Mouse (Mus musculus): ENCODE results near the gene Macrod2. TPM values are rescaled to one million over a fixed set of nuclear protein-coding genes. Genes with fewer than 3 reads are reported as not detected.
"Not testable (repeated sequence)": the region's sequence is repeated elsewhere in the genome, so short reads cannot be mapped to it uniquely, and the experiment has no call there.

Gene Macrod2
- total RNA-seq, 2 experiments from 2014 or later = 99.1 to 108 TPM

DNA sequence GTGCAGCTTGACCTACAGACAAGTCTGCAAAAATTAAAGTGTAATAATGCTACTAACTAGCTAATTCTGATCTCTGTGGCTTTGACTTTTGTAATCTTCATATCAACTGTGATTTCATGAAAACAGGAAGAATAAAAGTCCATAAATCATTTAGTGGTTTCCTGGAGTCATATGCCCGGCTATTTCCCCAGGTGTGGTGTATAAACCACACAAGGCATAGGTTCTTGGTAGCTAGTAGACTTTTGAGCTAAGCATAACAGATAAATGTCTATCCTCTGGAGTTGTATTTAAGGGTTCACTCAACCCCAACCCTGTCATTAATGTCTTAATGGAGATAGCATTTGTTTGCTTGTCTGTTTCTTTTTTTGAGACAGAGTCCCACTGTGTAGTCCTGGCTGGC is 296.3 kb downstream of the Macrod2 start:
- intact Hi-C loops (cut with DNase I) = no loop called here
- DNase-seq = no peak

DNA sequence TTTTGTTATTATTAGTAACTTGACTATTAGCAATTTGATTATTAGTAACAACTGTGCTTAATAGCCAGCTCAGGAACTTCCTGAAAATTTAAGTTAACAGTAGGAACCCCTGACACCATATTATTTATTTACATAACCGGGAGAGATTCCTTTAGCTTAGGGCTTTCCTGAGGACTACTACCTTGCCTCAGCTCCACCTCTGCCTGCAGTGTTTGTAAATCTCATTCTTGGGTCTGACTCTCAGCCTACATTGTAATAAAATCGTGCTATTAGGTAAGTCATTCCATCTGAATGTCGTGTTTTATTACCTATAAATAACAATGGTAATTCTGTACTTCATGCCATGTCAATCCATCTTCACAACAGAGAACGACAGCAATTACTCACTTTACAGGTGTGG is 297.4 kb downstream of the Macrod2 start:
- intact Hi-C loops (cut with DNase I) = no loop called here
- DNase-seq = no peak

DNA sequence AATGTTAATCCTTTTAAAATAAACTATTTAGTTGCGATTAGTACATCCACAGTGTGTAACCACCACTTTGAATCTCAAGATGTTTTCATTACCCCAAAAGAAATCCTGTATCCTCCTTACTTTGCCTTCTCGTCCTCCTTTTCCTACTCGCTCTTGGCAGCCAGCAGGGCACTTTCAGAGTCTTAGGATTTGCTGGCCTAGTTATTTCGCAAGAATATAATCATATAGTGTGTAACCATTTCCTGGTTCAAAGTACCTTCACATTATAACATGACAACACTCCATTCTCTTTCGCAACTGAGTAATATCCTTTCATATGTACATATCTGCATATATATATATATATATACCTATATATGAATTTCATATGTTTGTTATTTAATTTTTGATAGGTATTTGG is 298.7 kb downstream of the Macrod2 start:
- no peak for DNase-seq
- intact Hi-C loops (cut with DNase I) = no loop called here

DNA sequence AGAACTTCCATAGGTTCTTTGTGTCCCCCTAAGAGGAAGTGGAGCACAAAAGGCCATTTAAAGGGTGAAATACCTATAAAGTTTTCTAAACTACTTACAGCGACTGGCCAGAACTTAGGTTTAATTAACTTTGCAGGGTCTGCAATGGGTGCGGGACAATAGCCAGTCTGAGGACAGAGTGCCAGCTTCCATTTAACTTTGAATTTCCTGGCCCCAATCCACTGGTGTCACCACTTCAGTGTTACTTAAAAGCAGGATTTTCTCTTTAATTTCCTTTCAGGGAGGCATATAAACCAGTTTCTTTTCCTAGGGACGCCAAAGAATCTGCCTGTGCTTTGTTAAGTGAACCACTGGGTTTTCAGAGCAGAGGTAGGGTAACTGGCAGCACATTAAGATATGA is 303.5 kb downstream of the Macrod2 start:
- no peak for DNase-seq
- intact Hi-C loops (cut with DNase I) = no loop called here

DNA sequence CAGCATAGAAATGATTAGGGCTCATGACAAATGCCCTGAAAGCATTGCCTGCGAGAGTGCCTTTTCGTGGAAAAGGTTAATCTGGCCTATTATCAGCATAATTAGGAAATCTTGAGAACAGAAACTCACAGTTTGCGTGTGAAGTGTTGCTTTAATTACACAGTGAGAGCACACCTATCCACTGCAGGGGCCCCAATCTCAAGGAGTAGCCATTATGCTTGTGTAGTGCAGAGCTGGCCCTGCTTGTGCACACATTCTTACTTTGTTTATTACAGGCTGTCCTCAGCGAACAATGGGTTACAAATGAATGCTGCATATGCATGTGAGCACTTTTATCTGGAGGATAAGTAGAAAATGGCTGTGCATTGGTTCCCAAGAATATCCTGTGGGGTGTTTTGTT is 308.3 kb downstream of the Macrod2 start:
- no peak for DNase-seq
- intact Hi-C loops (cut with DNase I) = no loop called here

DNA sequence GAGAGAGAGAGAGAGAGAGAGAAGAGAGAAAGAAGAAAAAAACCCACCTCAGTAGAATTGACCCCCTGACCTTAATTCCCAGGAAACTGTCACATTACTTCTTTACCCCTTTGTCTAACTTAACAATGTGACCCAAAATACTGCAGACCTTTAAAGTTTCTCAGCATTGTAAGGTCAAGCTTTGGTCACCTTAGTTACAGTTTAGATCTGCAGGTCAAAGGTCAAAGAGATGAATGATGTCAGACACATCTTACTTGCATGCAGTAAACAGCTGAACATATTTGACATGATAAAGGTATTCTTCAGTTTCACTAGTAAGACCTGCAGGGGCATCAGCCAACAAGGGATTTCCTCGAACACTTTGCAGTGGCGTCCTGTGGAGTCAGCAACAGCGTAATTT is 309.0 kb downstream of the Macrod2 start:
- intact Hi-C loops (cut with DNase I) = no loop called here
- DNase-seq = no peak

DNA sequence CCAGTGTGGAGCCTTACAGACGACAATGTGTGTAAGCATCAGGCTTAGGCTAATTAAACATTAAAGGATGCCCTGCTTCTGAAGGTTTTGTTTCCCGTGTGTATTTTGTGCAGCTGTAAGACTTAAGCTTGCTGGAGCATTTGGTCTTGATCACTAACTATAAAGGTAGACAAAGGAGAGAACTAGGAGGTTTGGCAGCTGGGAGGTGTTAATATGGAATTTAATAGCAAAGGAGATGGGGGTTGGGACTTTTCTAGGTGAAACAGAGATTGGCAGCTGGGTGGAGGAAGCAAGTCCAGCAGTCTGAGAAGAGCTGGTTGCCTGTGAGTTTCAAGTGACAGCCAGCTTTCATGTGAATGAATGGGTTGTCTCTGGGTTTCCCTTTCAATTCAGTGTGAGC is 310.2 kb downstream of the Macrod2 start:
- intact Hi-C loops (cut with DNase I) = no loop called here
- DNase-seq = no peak

DNA sequence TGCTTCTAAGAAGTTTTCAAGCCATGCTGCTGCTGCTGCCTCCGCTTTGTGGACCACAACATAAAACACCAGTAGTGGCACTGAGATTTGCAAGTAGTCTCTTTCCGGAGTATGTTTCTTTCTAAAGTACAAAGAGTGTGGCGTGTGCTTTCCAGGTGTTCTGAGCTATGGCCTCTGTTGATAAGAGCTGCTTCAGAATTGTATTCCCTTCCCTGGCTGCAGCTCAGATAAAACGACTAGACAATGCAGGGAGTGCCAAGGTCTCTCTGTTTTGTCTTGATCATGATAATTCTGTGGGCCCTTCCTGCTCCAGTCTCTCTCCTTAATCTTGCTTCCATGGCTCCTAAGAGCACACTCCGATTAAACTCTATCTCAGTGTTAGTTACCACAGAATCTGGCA is 312.4 kb downstream of the Macrod2 start:
- intact Hi-C loops (cut with DNase I) = no loop called here
- no peak for DNase-seq

DNA sequence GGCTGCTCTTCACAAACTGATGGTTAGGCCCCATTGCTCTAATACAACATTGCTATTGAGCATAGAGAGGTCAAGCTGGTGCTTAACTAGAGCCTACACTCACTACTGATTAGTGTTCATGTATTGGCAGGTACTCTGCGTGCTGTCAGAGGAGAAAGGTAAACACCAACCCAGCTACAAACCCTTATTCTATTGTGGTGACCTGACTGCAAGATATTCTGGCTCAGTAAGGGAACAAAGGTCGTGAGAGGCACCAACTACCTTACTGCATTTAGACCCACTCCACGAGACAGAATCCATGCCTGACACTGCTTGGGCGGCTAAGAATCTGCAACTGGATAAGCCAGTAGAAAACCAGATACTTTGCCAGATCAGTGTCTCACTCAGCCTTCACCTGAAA is 320.7 kb downstream of the Macrod2 start:
- intact Hi-C loops (cut with DNase I) = no loop called here
- DNase-seq = no peak

DNA sequence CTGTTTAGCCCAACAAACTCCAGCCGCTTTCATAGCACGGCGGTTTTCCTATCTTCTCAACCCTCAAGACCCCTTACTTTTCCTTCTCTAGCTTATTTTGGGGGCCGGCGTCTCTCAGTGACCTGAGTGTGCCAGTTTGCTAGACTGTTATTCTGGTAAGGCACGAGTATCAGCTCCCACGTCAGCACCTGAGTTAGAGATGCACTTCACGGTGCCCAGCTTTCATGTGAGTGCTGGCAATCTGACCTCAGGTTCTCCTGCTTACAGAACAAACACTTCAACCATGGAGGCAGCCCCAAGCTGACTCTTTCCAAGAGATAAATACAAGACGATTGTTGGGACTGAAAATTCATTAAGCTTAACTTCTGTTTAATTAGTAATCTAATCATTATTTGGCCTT is 322.3 kb downstream of the Macrod2 start:
- intact Hi-C loops (cut with DNase I) = no loop called here
- no peak for DNase-seq

DNA sequence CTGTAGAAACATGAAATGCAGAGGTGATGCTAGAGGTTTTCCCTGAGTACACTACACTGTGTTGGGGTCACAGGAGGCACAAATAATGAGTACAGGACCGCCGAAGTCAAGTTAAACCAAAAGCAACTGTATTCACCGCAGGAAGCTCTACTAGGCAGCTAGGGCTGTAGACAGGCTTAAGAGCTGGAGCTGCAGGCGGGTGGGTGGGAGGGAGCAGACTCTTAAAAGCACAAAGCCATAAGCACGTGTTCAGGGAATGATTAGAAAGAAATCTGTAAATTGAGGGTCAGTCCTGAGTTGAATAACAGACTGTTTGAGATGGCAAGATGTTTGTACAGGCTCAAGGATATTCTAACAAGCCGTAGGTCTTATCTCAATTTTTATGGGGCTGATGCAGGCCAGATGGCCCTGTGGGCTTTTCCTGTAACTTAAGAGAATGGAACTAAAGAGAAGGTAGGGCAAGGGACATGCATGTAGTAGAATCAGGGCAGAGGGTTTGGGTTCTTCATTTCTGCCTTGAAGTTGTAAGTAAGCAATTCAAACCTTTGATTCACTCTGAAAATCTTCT is 337.6 kb downstream of the Macrod2 start:
- DNase-seq = no peak
- intact Hi-C loops (cut with DNase I) = no loop called here

DNA sequence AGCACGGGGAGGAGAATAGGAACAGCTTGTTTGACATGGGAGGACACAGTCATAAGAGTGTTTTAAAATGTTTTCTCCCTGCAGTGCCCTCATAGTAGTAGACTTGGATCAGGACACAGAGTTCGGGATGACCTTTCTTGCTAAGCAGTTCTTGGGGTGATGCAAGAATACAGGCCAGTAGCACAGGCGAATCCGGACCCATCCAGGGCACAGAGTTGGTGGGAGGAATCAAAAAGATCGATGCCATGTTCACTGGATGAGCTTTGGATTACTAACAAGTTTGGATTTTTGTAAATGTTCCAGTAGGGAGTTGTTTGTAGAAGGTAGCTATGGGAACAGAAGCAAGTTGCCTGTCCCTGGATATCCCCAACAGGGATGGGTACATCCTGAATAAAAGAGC is 345.4 kb downstream of the Macrod2 start:
- intact Hi-C loops (cut with DNase I) = no loop called here
- no peak for DNase-seq

DNA sequence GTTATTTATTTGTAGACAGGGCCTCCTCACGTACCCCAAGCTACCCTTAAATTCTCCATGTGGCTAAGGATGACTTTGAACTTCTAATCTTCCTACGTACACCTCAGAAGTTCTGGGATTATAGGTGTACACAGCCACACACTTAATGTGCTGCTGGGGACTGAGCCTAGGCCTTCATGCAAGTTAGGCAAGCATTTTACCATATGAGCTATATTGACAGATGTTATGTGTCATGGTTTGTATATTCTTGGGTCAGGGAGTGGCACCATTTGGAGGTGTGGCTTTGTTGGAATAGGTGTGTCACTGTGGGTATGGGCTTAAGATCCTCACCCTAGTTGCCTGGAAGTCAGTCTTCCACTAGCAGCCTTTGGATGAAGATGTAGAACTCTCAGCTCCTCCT is 347.8 kb downstream of the Macrod2 start:
- DNase-seq; intact Hi-C loops (cut with DNase I): not testable (repeated sequence)

DNA sequence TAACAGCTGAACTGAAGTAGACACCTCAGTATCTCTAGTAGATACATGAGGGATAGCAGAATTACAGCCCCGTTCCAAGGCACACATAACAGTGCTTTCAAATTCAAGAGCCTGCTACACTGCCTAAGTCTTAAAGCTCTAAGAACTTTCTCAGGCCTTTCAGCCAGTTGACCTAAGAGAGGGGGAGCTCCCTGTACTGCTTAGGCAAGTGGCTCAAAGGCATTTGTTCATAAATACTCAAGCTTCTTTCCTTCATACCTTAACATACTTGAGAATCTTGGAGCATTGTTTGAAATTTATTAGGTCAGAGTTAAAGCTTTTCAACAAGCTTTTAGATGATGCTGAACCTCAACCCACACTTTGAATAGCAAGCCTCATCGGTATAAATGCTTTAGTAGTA is 363.8 kb downstream of the Macrod2 start:
- intact Hi-C loops (cut with DNase I) = no loop called here
- DNase-seq = no peak

DNA sequence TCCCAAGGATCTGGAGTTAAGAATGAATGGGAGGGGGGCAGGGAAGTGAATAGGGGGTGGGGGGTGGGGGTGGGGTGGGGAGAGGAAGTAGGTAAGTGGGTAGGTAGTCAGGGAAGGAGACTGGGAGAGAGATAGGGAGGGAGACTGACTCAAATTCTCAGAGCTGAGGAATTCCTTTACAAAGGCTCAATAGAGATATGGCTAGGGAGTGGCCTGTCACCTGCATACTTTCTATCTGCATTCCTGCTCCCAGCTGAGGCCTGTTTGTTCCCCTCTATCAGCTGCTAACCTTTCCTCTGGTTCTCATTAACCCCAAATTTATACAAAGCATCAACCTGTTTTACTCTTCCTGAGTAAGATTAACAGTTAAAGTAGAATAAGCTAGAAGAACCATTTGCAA is 364.6 kb downstream of the Macrod2 start:
- intact Hi-C loops (cut with DNase I) = no loop called here
- DNase-seq = no peak

DNA sequence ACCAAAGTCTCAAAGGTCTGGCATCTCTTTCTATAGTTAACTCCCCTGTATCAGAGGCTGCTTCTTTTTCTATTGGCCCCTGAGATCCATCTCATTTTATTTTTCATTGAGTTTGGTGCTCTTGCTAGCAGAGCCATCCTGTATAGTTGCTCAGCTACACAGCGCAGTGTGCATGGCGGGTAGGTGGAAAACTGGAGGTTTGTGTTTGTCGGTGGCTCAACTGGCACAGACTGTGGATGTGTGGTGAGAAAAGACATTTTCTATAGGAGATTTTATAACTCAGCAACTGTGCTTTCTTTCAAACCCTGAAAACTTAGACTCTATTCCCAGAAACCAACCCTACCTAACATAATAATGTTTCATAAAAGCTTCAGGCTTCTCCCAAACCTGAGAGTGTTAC is 365.0 kb downstream of the Macrod2 start:
- no peak for DNase-seq
- intact Hi-C loops (cut with DNase I) = no loop called here

DNA sequence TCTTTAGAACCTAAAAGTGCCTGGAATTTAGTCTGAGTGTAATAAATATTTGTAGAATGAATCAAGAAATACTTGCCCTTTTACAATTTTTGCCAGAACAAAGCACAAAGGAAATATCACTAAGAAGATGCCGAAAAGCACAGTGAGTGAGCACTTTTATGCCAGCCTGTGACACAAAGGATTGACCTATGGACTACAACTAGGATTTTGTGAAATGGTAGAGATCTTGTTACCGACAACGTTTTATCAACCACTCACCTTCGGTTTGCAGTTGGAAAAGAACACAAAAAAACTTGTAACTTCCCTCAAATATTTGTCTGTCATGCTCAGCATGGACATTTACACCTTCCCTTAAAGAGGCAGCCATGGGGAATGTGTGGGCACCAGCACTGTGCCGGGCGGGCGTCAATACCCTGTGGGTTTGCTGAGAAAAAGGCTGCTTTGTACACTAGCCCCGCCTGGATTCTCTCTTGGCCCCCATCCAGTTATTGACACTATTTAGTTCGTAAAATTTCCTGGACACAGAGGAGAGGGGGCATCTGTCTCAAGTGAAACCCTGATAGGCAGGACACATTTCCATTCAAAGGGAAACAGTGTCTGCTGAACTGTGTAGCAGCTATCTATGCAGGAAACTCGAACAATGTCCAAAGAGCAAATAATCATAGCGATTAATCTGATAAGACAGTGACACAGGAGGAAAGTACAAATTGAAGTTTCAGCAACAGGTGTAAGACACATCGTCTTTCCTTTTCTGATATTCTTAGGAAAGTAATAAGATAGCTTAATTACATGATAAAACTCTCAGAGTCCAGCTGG is 368.2 kb downstream of the Macrod2 start:
- intact Hi-C loops (cut with DNase I) = no loop called here
- peak; percentile 5 for DNase-seq

DNA sequence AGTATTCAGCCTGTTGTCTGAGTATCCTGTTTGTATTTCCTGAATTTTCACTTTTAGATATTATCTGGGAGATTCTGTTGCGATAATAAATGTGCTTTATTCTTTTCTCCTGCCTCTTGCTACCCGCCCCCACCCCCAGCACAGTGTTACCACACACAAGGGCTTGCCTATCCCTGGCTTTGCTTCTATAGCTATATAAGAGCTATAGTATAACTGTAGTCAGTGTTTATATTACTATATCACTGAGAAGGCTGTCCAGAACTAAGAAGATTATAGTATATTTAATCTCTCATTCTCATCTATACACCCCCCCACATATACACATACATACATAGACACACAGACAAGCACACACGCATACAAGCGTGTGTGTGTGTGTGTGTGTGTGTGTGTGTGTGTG is 374.4 kb downstream of the Macrod2 start:
- no peak for DNase-seq

DNA sequence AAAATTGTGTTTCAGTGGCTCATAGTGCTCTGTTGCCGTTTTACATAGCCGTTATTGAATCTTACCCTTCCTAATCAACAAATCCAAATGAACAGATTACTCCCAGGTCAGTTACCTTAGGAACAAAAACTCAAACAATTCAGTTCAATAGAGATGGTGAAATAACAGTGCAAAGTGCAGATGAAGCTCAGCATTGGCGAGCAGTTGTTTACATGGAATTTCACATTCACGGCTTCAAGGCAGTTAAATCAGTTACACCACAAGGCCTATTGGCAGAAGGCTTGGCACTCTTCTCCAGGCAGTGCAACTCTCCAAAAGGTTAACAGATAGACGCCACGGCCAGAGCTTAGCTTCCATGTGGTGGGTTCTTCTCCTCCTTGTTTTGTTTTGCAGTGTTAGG is 377.7 kb downstream of the Macrod2 start:
- DNase-seq = no peak
- intact Hi-C loops (cut with DNase I) = no loop called here

More for the DNA sequence above, 374.4 kb downstream of the Macrod2 start:
- intact Hi-C loops (cut with DNase I) = no loop called here

DNA sequence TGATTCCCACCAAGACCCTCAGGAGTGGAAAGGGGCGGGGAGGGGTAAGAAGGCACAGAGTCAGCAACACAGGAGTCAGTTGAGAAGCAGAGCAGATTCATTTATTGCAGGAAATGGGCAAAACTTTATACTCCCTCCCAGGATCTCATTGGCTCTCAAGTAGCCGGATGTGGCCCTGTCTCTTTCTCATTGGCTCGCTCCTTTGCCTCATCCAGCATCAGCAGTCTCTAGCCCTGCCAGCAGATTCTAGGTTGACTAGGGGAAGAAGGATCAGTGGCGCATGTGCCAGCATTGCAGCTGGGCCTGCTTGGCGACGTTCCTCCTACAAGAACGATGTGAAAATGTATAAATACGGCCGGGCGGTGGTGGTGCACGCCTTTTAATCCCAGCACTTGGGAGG is 378.3 kb downstream of the Macrod2 start:
- intact Hi-C loops (cut with DNase I) = no loop called here
- DNase-seq = peak; percentile 2

DNA sequence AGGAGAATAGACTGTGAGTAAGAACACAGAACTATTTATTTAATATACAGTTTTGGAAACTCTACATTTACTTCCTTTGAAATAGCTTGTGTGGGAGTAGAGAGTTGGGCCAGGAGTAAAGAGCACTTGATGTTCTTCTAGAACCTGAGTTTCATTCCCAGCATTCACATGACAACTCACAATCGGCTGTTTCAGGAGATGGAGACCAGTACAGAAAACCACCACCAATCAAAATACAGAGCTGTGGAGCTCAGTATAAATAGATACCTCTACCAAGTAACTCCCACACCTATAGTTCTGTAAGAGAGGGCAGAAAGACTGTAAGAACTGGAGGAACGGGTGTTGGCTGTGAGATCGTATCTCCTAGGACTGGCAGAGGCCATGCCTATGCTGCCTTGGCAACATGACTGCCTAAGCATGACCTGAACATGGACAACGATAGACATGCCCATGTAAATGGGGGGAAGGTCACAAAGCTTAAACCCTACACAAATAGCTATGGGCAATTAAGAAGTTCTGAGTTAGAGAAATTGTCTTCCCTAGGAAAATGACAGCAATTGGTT is 379.8 kb downstream of the Macrod2 start:
- intact Hi-C loops (cut with DNase I) = no loop called here
- no peak for DNase-seq

DNA sequence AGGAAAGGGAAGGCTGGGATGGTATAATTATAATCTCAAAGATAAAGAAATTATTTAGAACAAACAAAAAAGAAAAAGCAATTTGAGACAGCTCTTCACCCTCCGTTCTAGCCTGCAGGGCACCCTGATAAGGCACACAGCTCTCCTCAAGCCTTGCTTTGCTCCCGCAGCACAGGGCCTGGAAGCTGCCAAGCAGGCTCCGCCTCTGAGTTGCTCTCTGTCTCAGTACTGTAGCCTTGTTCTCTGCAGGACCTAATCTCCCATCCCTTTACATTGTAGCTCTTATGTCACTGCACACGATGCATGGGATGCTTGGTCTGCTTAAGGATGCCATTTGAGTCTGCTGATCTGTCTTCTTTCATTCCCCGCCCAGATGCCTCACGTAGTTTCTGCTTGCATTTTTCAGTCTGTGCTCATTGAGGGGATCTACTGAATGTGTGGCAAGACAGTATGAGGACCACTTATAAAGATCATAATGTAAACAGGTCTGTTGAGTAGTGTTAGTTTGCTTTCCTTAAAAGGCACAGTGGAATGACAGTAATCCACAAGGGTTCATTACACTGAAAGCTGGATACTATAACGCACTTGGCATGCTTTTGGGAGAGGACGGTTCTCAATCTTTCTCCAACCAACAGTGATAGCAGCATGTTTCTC is 380.5 kb downstream of the Macrod2 start:
- intact Hi-C loops (cut with DNase I) = no loop called here
- no peak for DNase-seq

Measured in left cerebral cortex, postnatal 4 days (tissue).